Mouse (Mus musculus): ENCODE results near the gene Vwa5b1. TPM values are rescaled to one million over a fixed set of nuclear protein-coding genes. Genes with fewer than 3 reads are reported as not detected.

The Vwa5b1 gene
- polyA plus RNA-seq, 1 experiment: not detected

GRCm38 (mm10) chr4:138516448-138516847, 119.2 kb downstream of the Vwa5b1 start:
- 68% methylated on average over 3 of the region's 3 CpGs for WGBS
- Histone ChIP-seq H3K4me3 (replicated peaks; ENCODE audit: control insufficient read depth, low read depth, low read length) (no peak overlapping the region), H3K27ac (ENCODE audit: control insufficient read depth, insufficient read depth, low read depth, low read length, poor library complexity) (no peak overlapping the region), H3K4me1 (ENCODE audit: control insufficient read depth, insufficient read depth, low read length) (no peaks in the 10 kb centered on the region)
- TF ChIP-seq POLR2A (IDR thresholded peaks at IDR 0.05; ENCODE audit: borderline replicate concordance, control insufficient read depth, low read depth, low read length) (no peak), CTCF (IDR thresholded peaks at IDR 0.05; ENCODE audit: control insufficient read depth, insufficient read depth, low read length) (no peak)

Other genes with a start within 250 kb of the Vwa5b1 start
- gene Fam43b, start 239.4 kb downstream of the Vwa5b1 start, polyA plus RNA-seq (2011; ENCODE audit: insufficient read depth, insufficient read length, low replicate concordance, missing spikeins): not detected in 2 replicates
- 5.8 and 7.8 TPM in 2 replicates for gene Mul1, start 201.2 kb downstream of the Vwa5b1 start, polyA plus RNA-seq (2011; ENCODE audit: insufficient read depth, insufficient read length, low replicate concordance, missing spikeins)
- gene Camk2n1, start 181.6 kb downstream of the Vwa5b1 start, polyA plus RNA-seq (2011; ENCODE audit: insufficient read depth, insufficient read length, low replicate concordance, missing spikeins): 2.2 and 3.4 TPM in 2 replicates
- gene Pla2g2c, start 88.9 kb upstream of the Vwa5b1 start, polyA plus RNA-seq (2011; ENCODE audit: insufficient read depth, insufficient read length, low replicate concordance, missing spikeins): not detected in 2 replicates
- not detected in 2 replicates for gene Ubxn10, start 101.3 kb upstream of the Vwa5b1 start, polyA plus RNA-seq (2011; ENCODE audit: insufficient read depth, insufficient read length, low replicate concordance, missing spikeins)
- not detected in 2 replicates for gene Pla2g2f, start 121.7 kb upstream of the Vwa5b1 start, polyA plus RNA-seq (2011; ENCODE audit: insufficient read depth, insufficient read length, low replicate concordance, missing spikeins)
- gene Pla2g2d, start 139.9 kb upstream of the Vwa5b1 start, polyA plus RNA-seq (2011; ENCODE audit: insufficient read depth, insufficient read length, low replicate concordance, missing spikeins): 0.75 and 1.1 TPM in 2 replicates
- not detected in 2 replicates for gene Pla2g5, start 227.6 kb upstream of the Vwa5b1 start, polyA plus RNA-seq (2011; ENCODE audit: insufficient read depth, insufficient read length, low replicate concordance, missing spikeins)
- not detected in 2 replicates for gene Gm13030, start 238.1 kb upstream of the Vwa5b1 start, polyA plus RNA-seq (2011; ENCODE audit: insufficient read depth, insufficient read length, low replicate concordance, missing spikeins)
- not detected in 2 replicates for gene Pla2g2e, start 242.1 kb upstream of the Vwa5b1 start, polyA plus RNA-seq (2011; ENCODE audit: insufficient read depth, insufficient read length, low replicate concordance, missing spikeins)